Mouse (Mus musculus) small intestine, adult 2 months (tissue): ENCODE measurements around the gene Mrps25. TPM values are rescaled to one million over a fixed set of nuclear protein-coding genes. Genes with fewer than 3 reads are reported as not detected.

ENCODE experiments used
- H3K27ac ChIP-seq: fragments of 200-500 bp; 2 replicates; pipeline ENCODE4 v1.5.1; 2012; ENCODE audit warnings: low read depth, low read length, control low read depth, inconsistent platforms; ENCODE audit not compliant: insufficient read depth
- H3K27me3 ChIP-seq: fragments of 200-500 bp; 2 replicates; pipeline ENCODE4 v1.6.1; 2012; ENCODE audit warnings: mild to moderate bottlenecking, moderate library complexity, low read length, inconsistent platforms; ENCODE audit not compliant: control insufficient read depth, insufficient read depth
- H3K36me3 ChIP-seq: fragments of 200-500 bp; 2 replicates; pipeline ENCODE4 v1.6.1; 2012; ENCODE audit warnings: mild to moderate bottlenecking, low read length, control low read depth, inconsistent platforms; ENCODE audit not compliant: control insufficient read depth, insufficient read depth
- H3K4me1 ChIP-seq: fragments of 200-500 bp; 2 replicates; pipeline ENCODE4 v1.6.1; 2012; ENCODE audit warnings: low read length, inconsistent platforms, mixed read lengths; ENCODE audit not compliant: control insufficient read depth, insufficient read depth, insufficient read length
- H3K4me3 ChIP-seq: fragments of 200-500 bp; 2 replicates; pipeline ENCODE4 v1.5.1; 2012; ENCODE audit warnings: low read depth, mild to moderate bottlenecking, control low read depth, inconsistent platforms, low read length, moderate library complexity
- CTCF ChIP-seq: fragments of 200-500 bp; IDR thresholded peaks from 2 replicates; pipeline ENCODE4 v1.5.1; 2012; ENCODE audit warnings: low read depth, mild to moderate bottlenecking, control low read depth, inconsistent platforms, low read length, moderate library complexity, mixed read lengths; ENCODE audit not compliant: insufficient replicate concordance, insufficient read length; ENCODE audit errors: extremely low read depth
- POLR2A ChIP-seq: fragments of 200-500 bp; IDR thresholded peaks from 2 replicates; pipeline ENCODE4 v1.6.1; 2012; ENCODE audit warnings: low read depth, mild to moderate bottlenecking, control low read depth, inconsistent platforms, low read length, moderate library complexity
- WGBS: fragments of 180-500 bp; shearing (Covaris S2); methylation state at CpG from one replicate; pipeline ENCODE4 v1.1.7; 2018; 5-methylcytosine and 5-hydroxymethylcytosine counted together
- polyA plus RNA-seq: library from polyadenylated mRNA; depleted of rRNA; stranded (reverse); fragments of >200 nt; gene quantifications from 2 replicates; pipeline ENCODE4 v1.2.3, GENCODE M21; 2012

Mrps25 gene
- polyA plus RNA-seq, 1 experiment = 5.4 TPM

DNA sequence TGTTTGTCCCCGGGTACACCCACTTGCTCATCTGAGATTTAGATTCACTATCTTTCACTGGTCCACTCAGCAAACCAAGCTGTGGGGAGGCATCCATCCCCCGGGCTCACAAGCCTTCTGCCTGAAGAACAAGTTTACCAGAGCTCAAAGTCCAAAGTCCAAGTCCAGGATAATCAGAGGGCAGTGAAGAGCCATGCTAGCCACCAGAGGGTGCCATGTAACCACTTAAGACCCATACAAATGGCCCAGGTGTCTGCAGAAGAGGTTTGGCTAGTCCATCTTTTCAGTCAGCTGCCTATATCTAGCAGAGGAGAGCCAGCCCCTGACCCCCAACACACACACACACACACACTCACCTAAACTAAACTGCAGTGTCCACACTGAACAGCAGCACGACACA, 35.6 kb upstream of the Mrps25 start:
- Histone ChIP-seq H3K4me1 (peaks cover 8% of the 10 kb centered on the region; the same call in 1 of the 2 replicates), H3K4me3 (no peak overlapping the region), H3K27me3 (no peaks in the 10 kb centered on the region; the same call in 1 of the 2 replicates), H3K36me3 (no peaks in the 10 kb centered on the region), H3K27ac (no peak overlapping the region)
- WGBS = 27% methylated on average over 3 of the region's 3 CpGs
- TF ChIP-seq POLR2A (no peak), CTCF (peak; percentile 68; the same call in 1 of the 2 replicates)

- H3K4me3 ChIP-seq = peak within 1 kb of the TSS; percentile 83
- no peaks in the 10 kb centered on the region for H3K27me3 ChIP-seq
- peaks cover 6% of the 10 kb centered on the region for H3K36me3 ChIP-seq
- peaks cover 8% of the 10 kb centered on the region for H3K4me1 ChIP-seq
- peak within 1 kb of the TSS; percentile 50 for H3K27ac ChIP-seq
- TF ChIP-seq POLR2A (peak; percentile 85; the same call in 1 of the 2 replicates), CTCF (no peak)
- 9% methylated on average over 35 of the region's 35 CpGs for WGBS
These were observed 31.1 kb upstream of the Mrps25 start, which contains the start of gene Rbsn for GRCm38 (mm10) chr6:92214773-92215449. Gene Rbsn (minus strand): TSS chr6:92214925.

GRCm38 (mm10) chr6:92214055-92214772, 30.4 kb upstream of the Mrps25 start:
- Histone ChIP-seq H3K4me1 (peaks cover 8% of the 10 kb centered on the region), H3K27me3 (no peaks in the 10 kb centered on the region), H3K27ac (peak overlapping the region; percentile 50), H3K4me3 (peak overlapping the region; percentile 83), H3K36me3 (peaks cover 6% of the 10 kb centered on the region)
- under 1% methylated on average over 48 of the region's 48 CpGs for WGBS
- no peak for TF ChIP-seq POLR2A
- TF ChIP-seq CTCF = no peak

- Histone ChIP-seq H3K4me3 (no peak overlapping the region), H3K27ac (no peak overlapping the region), H3K4me1 (peaks cover 3% of the 10 kb centered on the region; the same call in 1 of the 2 replicates), H3K27me3 (no peaks in the 10 kb centered on the region), H3K36me3 (peaks cover 55% of the 10 kb centered on the region)
- TF ChIP-seq POLR2A (no peak), CTCF (no peak)
- whole genome bisulfite sequencing = 89% methylated on average over 8 of the region's 8 CpGs
These were observed 15.6 kb upstream of the Mrps25 start for GRCm38 (mm10) chr6:92199414-92199813.

DNA sequence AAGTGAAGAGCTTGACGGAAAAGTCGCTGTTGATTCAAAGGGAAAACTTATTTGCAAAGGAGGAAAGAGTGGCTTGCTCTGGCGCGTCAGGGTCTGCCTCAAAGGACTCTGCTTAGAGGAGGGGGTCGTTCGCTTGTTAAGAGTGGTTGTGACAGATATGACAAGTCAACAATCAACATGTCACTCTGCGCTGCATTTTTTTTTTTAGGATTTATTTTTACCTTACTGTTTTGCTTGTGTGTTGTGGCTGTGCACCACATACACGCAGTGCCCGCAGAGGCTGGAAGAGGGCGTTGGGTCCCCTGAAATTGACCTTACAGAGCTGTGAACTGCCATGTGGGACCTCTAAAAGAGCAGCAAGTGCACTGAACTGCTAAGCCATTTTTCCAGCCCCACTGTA, 345 bp upstream of the Mrps25 start:
- no peak overlapping the region for H3K27ac ChIP-seq
- peaks cover 3% of the 10 kb centered on the region; the same call in 1 of the 2 replicates for H3K4me1 ChIP-seq
- TF ChIP-seq POLR2A (no peak), CTCF (no peak)
- no peaks in the 10 kb centered on the region for H3K27me3 ChIP-seq
- 6% methylated on average over 10 of the region's 10 CpGs for WGBS
- peak overlapping the region; percentile 81 for H3K4me3 ChIP-seq
- H3K36me3 ChIP-seq = peaks cover 5% of the 10 kb centered on the region

GRCm38 (mm10) chr6:92176450-92176849, 7.4 kb downstream of the Mrps25 start:
- H3K4me3 ChIP-seq = no peak overlapping the region
- H3K27me3 ChIP-seq = no peaks in the 10 kb centered on the region
- TF ChIP-seq CTCF = no peak
- TF ChIP-seq POLR2A = no peak
- 94% methylated on average over 1 of the region's 1 CpGs for WGBS
- peaks cover 40% of the 10 kb centered on the region for H3K36me3 ChIP-seq
- H3K27ac ChIP-seq = no peak overlapping the region
- H3K4me1 ChIP-seq = no peaks in the 10 kb centered on the region

GRCm38 (mm10) chr6:92162724-92163123, 21.1 kb downstream of the Mrps25 start:
- Histone ChIP-seq H3K27me3 (no peaks in the 10 kb centered on the region), H3K4me3 (no peak overlapping the region), H3K4me1 (no peaks in the 10 kb centered on the region), H3K27ac (no peak overlapping the region), H3K36me3 (peaks cover 72% of the 10 kb centered on the region)
- 73% methylated on average over 1 of the region's 1 CpGs for WGBS
- TF ChIP-seq POLR2A (no peak), CTCF (no peak)

DNA sequence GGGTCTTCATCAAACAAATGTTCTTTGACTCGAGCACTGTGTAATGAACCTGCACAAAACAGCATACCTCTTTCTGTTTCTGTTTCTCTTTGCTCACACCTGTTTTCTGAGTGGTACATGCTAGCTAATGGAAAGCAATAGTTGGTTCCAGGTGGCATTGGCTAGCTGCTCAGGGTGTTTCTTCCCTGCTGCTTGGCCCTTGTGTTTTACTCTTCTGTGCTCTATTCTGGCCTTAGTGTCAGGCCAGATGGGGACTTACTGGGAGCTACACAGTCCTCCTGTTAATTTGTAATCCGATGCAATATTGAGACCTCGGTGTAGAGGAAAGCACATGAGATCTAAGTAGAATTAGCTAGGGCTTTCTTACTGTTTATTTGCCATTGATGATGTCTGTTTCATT, 25.0 kb downstream of the Mrps25 start:
- TF ChIP-seq POLR2A = no peak
- TF ChIP-seq CTCF = no peak
- Histone ChIP-seq H3K36me3 (peaks cover 83% of the 10 kb centered on the region), H3K27me3 (no peaks in the 10 kb centered on the region), H3K4me1 (no peaks in the 10 kb centered on the region), H3K27ac (no peak overlapping the region), H3K4me3 (no peak overlapping the region)
- 81% methylated on average over 3 of the region's 3 CpGs for WGBS
